Mouse (Mus musculus) lung, postnatal 36 days (tissue): ENCODE results near the gene Ttc5.
"Not testable (repeated sequence)": the region's sequence is repeated elsewhere in the genome, so short reads cannot be mapped to it uniquely, and the experiment has no call there.

Experiments used
- DNase-seq: peaks from one replicate; pipeline ENCODE4 v3.0.0; 2022; ENCODE audit warnings: mixed read lengths

The Ttc5 gene

GRCm38 (mm10) chr14:50765736-50766135 lies 19.6 kb downstream of the Ttc5 start:
- no peak for DNase-seq

GRCm38 (mm10) chr14:50758416-50759085 lies 26.8 kb downstream of the Ttc5 start:
- no peak for DNase-seq

GRCm38 (mm10) chr14:50744994-50745393 lies 40.3 kb downstream of the Ttc5 start, which contains the start of gene Olfr749:
Gene Olfr749, minus strand, starts transcription at chr14:50745094.
- DNase-seq = no peak

- DNase-seq = no peak
Observed at GRCm38 (mm10) chr14:50741584-50741983, 43.7 kb downstream of the Ttc5 start.

- no peak for DNase-seq
Observed at GRCm38 (mm10) chr14:50740334-50740733, 45.0 kb downstream of the Ttc5 start.

- not testable (repeated sequence) for DNase-seq
Observed at GRCm38 (mm10) chr14:50722371-50722770, 62.9 kb downstream of the Ttc5 start.

- not testable (repeated sequence) for DNase-seq
Observed at GRCm38 (mm10) chr14:50719875-50720274, 65.4 kb downstream of the Ttc5 start.
